Mouse (Mus musculus) E14TG2a.4 (cell line): Measurements from ENCODE around the gene Crmp1.

Source experiments
- CTCF ChIP-seq: conservative IDR thresholded peaks from 2 replicates; pipeline ENCODE4 v1.5.1; 2014; ENCODE audit warnings: low read length
- POU5F1 ChIP-seq: IDR thresholded peaks from 2 replicates; pipeline ENCODE4 v1.6.1; 2014; ENCODE audit warnings: low read length, borderline replicate concordance

DNA sequence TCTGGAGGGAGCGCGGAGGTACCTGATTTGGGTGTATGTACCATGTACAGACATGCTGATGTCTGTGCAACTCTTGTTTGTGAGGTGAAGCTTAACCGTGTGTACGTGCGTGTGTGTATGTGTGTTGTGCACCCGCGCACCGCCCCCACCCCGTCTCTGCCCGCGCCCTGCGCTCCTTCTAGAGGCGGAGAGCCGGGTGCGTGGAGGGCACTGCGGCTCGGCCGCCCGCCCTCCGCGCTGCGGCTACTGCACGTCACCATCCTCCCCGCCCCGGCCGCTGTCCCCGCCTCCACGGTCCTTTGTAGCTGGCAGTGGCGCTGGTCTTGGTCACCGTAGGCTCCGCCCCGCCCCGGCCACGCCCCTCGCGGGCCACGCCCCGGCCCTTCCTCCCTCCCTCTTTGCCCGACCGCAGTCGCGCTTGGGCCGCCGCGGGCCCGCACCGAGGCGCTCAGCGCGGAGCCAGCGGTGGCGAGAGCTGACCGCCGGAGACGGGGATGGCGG is at the start of gene Crmp1:
- TF ChIP-seq CTCF (no peak), POU5F1 (no peak)
